Mouse (Mus musculus): Measurements from ENCODE around the gene Zfp276. TPM values are rescaled to one million over a fixed set of nuclear protein-coding genes. Genes with fewer than 3 reads are reported as not detected.

Gene Zfp276
- polyA plus RNA-seq, 1 experiment from 2014 or later: 30.6 TPM

Other genes starting within 250 kb of the Zfp276 start
- 31.4 and 34.3 TPM in 2 replicates for gene Ankrd11, start 211.9 kb upstream of the Zfp276 start, polyA plus RNA-seq (2016; fragmentation: Nextera tagmentation; extraction: Ambion mirVana)
- 56.6 and 58.2 TPM in 2 replicates for gene Spg7, start 191.3 kb upstream of the Zfp276 start, polyA plus RNA-seq (2016; fragmentation: Nextera tagmentation; extraction: Ambion mirVana)
- gene Rpl13, start 151.8 kb upstream of the Zfp276 start, polyA plus RNA-seq (2016; fragmentation: Nextera tagmentation; extraction: Ambion mirVana): 1,248 and 1,330 TPM in 2 replicates
- 0.12 and 0.63 TPM in 2 replicates for gene Cpne7, start 136.8 kb upstream of the Zfp276 start, polyA plus RNA-seq (2016; fragmentation: Nextera tagmentation; extraction: Ambion mirVana)
- 4.3 and 5.8 TPM in 2 replicates for gene Sult5a1, start 95.9 kb upstream of the Zfp276 start, polyA plus RNA-seq (2016; fragmentation: Nextera tagmentation; extraction: Ambion mirVana)
- gene Dpep1, start 68.0 kb upstream of the Zfp276 start, polyA plus RNA-seq (2016; fragmentation: Nextera tagmentation; extraction: Ambion mirVana): 3.2 and 4.9 TPM in 2 replicates
- gene Chmp1a, start 41.4 kb upstream of the Zfp276 start, polyA plus RNA-seq (2016; fragmentation: Nextera tagmentation; extraction: Ambion mirVana): 142 and 158 TPM in 2 replicates
- 5.3 and 5.7 TPM in 2 replicates for gene Spata33, start 41.4 kb upstream of the Zfp276 start, polyA plus RNA-seq (2016; fragmentation: Nextera tagmentation; extraction: Ambion mirVana)
- gene Cdk10, start 29.4 kb upstream of the Zfp276 start, polyA plus RNA-seq (2016; fragmentation: Nextera tagmentation; extraction: Ambion mirVana): 36.7 and 37.2 TPM in 2 replicates
- 2.3 and 3.3 TPM in 2 replicates for gene Spata2l, start 18.0 kb upstream of the Zfp276 start, polyA plus RNA-seq (2016; fragmentation: Nextera tagmentation; extraction: Ambion mirVana)
- gene Vps9d1, start 153 bp downstream of the Zfp276 start, polyA plus RNA-seq (2016; fragmentation: Nextera tagmentation; extraction: Ambion mirVana): 26.8 and 31.7 TPM in 2 replicates
- 35.3 and 40.9 TPM in 2 replicates for gene Fanca, start 64.4 kb downstream of the Zfp276 start, polyA plus RNA-seq (2016; fragmentation: Nextera tagmentation; extraction: Ambion mirVana)
- 10.8 and 19.5 TPM in 2 replicates for gene Spire2, start 78.5 kb downstream of the Zfp276 start, polyA plus RNA-seq (2016; fragmentation: Nextera tagmentation; extraction: Ambion mirVana)
- 159 and 169 TPM in 2 replicates for gene Tcf25, start 119.6 kb downstream of the Zfp276 start, polyA plus RNA-seq (2016; fragmentation: Nextera tagmentation; extraction: Ambion mirVana)
- 0.05 and 0.21 TPM in 2 replicates for gene Mc1r, start 152.9 kb downstream of the Zfp276 start, polyA plus RNA-seq (2016; fragmentation: Nextera tagmentation; extraction: Ambion mirVana)
- 560 and 909 TPM in 2 replicates for gene Tubb3, start 157.2 kb downstream of the Zfp276 start, polyA plus RNA-seq (2016; fragmentation: Nextera tagmentation; extraction: Ambion mirVana)
- 40.9 and 42.3 TPM in 2 replicates for gene Def8, start 169.3 kb downstream of the Zfp276 start, polyA plus RNA-seq (2016; fragmentation: Nextera tagmentation; extraction: Ambion mirVana)
- 54.9 and 55.3 TPM in 2 replicates for gene Afg3l1, start 223.7 kb downstream of the Zfp276 start, polyA plus RNA-seq (2016; fragmentation: Nextera tagmentation; extraction: Ambion mirVana)